Mouse (Mus musculus): ENCODE measurements at regions not wholly inside any gene's neighbourhood (a gene's known extent, or its start where the extent isn't known, plus 50 kb on each side); places are given as distances from the start of the nearest gene placed in this dataset.
"Not testable (repeated sequence)": the region's sequence is repeated elsewhere in the genome, so short reads cannot be mapped to it uniquely, and the experiment has no call there.

- not testable (repeated sequence) for DNase-seq (ENCODE audit: extremely low spot score, low read depth, low spot score)
Measured at GRCm38 (mm10) chr16:3114473-3115335, 476.1 kb upstream of the Olfr161 start.

DNA sequence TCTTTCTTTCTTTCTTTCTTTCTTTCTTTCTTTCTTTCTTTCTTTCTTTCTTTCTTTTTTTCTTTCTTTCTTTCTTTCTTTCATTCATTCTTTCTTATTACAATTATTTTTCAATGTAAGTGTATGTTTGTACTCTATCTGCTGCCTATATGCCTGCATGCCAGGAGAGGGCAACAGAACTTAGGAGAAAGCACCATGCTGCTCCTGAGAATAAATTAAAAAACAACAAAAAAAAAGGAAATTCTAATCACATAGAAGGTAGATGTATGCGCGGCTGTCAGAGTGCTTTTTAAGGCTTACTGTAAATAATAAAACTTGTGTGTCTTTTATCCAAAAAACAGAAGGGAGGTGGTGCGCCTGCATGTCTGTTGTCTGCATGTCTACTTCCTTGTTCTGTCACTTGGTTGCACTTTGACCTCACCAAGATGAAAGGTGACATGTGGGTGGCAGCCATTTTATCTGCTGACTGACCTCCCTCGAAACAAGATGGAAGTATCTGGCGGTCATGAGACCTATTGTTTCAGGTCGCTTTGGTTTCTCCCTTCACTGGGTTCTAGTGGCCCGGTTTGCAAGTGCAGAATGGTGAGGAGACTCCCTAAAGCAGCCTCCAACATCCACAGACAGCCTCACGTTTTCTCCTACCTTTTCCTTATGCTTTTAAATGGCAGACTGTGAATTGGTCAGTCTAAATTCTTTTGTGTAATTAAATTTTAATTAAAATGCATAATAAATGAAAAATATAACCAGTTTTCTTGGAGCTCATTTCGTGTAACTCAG, 475.3 kb upstream of the Olfr161 start:
- DNase-seq (ENCODE audit: extremely low spot score, low read depth, low spot score), result peak; percentile 10

- DNase-seq (ENCODE audit: extremely low spot score, low read depth, low spot score), result peak; percentile 22
Measured at GRCm38 (mm10) chr16:3116113-3116511, 474.7 kb upstream of the Olfr161 start.

DNA sequence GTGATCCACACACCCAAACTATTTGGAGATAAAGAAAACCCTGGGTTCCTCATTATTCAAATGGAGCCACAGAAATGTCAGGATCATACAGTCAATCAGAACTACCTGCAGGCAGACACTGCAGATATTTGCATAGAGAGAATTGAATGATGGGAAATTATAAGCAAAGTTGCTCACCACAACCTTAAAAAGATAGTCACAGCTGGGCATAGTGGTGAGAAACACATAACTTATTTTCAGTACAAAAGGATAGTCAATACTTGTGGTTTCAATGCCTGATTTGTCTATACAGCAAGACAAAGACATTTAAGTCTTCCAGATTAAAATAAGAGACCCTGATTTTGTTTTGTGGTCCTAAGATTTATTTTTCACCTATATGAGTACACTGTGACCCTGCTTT, 469.6 kb upstream of the Olfr161 start:
- DNase-seq (ENCODE audit: extremely low spot score, low read depth, low spot score), result not testable (repeated sequence)

- DNase-seq (ENCODE audit: extremely low spot score, low read depth, low spot score), result not testable (repeated sequence)
Measured at GRCm38 (mm10) chr16:3122145-3122860, 468.5 kb upstream of the Olfr161 start.

- DNase-seq (ENCODE audit: extremely low spot score, low read depth, low spot score), result not testable (repeated sequence)
Measured at GRCm38 (mm10) chr16:3122861-3123477, 467.9 kb upstream of the Olfr161 start.

GRCm38 (mm10) chr16:3127317-3127716, 463.5 kb upstream of the Olfr161 start:
- DNase-seq (ENCODE audit: extremely low spot score, low read depth, low spot score), result not testable (repeated sequence)

Measured in hindlimb bud, embryonic 11.5 days (tissue).